Mouse (Mus musculus): ENCODE data around the gene Nat9.

Nat9 gene

DNA sequence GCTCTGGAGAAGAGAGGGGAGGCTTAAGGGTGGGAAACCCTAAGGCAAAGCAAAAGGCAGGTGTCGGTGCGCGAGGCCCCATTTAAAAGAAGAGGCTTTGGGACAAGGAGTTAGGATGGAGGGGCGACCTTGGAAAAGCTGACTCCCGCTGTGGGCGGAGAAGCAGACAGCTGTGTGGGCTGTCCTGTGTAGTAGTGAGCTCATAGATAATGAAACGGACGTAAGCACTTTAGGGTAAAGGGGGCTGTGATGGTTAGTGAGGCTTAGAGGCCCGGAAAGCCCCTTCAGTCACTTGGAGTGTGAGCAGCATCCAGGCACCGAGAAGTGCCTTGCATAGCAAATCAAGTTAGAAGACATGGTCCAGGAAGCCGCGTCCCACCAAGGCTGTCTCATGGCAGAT lies at the start of gene Nat9:
TSS of gene Nat9 (minus strand) at position 167 of the 400 bp plus-strand sequence.
- peak; percentile 68 for DNase-seq (ENCODE audit: low spot score)

DNA sequence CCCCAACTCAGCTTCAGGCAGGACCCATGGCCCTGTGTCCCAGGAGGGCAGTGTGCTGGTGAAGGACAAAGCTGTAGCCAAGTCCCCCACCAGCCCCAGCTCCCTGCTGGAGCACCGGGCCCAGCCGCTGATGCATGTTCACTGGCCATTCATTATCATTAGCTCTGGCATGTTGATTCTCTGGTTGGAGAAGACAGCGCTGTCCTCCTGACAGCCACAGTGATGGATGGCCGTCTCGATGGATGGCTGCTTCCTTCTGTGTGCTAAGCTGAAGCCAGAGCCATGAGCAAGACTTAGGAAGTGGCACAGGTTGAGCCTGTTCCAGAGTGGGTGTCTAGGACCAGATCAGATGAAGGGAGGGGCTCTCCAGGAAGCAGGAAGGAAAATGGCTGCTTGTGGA lies 48.9 kb upstream of the Nat9 start:
- DNase-seq (ENCODE audit: low spot score): no peak

DNA sequence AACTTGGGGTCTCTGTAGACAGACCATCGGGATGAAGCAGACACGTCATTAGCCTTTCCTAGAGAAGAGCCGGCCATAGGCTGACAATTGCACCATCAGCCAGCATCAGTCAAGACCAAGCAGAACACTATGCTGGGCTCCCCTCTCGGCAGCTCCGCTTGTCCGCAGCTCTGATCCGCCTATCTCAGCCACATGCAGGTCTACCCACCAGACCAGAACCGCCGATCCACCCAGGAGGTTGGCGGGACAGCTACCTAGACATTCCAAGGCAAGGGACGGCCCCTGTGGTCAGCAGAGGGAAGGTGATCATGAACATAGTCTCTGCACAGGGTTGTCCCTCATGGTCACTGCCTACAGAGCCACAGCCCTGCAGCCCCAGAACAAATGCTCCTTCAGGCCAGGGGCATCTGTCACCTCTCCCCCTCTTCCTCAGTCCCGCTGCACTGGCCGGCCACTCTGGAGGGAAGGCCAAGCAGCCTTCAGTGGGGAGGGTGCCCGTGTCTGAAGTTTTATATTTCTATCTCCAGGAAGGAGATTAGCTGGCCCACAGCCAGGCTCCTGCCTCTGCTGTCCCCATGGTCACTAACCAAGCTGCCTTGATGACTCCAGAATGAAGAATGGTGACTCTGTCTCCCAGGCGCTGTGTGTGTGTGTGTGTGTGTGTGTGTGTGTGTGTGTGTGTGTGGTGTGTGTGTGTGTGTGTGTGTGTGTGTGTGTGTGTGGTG lies 46.8 kb upstream of the Nat9 start:
- no peak for DNase-seq (ENCODE audit: low spot score)

DNA sequence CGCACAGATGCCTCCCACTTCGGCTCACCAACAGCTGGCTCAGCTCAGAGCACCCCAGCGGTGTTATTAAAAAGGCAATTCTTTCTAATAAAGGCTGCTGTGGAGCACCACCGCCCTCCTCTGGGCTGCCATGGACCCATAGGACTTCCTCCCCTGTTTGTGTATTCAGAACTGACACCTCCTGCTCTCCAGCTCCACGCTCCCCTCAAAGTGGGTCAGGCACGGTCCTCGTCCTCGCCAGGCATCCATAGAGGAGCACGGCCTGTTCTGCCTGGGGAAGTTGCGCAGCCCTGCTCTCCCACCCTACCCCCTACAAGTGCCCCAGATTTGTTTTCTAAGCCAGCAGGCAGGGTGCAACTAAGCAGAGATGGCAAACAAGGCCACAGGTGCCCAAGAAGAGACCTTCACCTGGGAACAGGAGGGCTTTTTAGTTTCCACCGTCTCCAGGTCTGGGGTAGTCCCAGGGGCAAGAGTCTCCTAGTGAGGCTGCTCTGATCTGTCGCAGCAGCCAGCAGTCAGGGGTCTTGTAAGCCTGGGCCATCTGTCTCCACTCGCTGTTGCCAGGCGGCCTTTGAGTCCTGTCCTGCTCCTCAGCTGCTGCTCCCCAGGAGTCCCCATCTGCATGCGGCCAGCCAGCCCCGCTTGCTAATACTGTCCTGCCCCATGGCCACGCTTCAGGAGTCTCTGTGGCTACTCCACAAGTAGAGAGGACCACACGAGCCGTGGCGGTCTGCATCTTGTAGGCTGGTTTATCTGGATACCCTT lies 46.0 kb upstream of the Nat9 start:
- DNase-seq (ENCODE audit: low spot score): no peak

DNA sequence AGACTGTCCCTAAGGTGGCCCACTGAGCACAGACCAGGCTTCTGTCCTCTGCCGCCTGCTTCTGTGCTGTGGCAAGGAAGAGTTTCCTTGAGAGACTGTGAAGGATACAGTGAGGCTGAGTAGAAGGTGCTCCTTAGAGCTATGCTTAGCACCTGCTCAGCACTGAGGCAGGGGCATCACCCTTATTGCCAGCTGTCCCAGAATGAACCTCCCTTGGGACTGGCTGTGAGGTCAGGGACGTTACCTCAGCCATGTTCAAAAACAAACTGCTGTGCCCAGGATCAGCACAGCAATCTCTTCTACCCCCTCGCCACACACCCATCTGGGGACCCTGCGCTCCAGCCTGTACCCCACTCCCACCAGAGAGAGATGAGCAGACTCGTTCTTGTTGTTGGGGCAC lies 45.2 kb upstream of the Nat9 start:
- DNase-seq (ENCODE audit: low spot score): no peak

DNA sequence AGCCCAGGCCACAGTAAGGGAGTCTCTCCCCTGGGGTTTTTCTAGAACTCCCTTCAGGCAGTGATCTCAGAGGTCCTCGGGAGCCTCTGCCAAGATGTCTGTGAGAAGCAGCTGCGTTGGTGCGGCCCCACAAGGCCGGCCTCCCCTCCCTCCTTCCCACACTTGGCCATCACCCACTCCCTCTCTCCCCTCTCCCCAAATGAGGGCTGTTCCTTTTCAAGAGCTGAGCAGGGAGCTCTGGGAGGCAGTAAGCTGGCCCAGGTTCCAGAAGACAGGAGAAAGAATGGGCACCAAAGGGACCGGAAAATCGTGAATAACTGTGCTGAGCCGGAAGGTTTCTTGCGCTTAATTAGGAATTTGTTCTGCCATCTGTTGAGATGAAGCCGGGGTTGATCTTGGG lies 44.3 kb upstream of the Nat9 start:
- no peak for DNase-seq (ENCODE audit: low spot score)

DNA sequence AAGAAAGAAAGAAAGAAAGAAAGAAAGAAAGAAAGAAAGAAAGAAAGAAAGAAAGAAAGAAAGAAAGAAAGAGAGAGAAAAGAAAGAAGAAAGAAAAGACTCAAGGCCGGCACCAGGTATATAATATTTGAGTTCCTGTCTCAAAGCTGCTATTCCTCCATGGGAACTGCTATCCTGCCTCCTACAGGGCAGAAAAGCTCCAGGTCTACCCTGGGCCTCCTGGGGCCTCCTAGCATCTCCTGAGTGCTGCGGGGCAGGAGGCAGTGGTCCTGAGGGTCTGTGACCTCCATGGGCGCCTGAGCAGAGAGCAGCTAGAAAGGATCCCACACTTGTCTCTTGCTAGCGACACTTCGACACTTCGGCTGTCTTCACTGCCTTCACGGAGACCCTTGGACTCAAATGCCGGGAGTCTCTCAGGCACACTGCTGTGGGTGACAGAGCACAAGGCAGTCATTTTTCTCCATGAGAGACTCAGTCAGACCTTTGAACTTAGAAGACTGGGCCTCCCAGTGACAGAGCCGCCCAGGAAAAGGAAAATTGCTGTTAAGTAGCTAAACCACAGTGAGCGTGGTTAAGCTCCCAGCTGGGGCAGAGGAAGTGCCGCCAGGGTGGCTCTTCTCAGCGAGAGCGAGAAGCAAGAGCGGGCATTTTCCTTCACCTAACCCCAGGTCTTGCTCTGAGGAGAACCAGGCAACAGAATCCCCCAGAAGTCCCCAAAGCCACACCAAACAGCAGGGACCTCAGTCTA lies 43.7 kb upstream of the Nat9 start:
- peak; percentile 77 for DNase-seq (ENCODE audit: low spot score)

DNA sequence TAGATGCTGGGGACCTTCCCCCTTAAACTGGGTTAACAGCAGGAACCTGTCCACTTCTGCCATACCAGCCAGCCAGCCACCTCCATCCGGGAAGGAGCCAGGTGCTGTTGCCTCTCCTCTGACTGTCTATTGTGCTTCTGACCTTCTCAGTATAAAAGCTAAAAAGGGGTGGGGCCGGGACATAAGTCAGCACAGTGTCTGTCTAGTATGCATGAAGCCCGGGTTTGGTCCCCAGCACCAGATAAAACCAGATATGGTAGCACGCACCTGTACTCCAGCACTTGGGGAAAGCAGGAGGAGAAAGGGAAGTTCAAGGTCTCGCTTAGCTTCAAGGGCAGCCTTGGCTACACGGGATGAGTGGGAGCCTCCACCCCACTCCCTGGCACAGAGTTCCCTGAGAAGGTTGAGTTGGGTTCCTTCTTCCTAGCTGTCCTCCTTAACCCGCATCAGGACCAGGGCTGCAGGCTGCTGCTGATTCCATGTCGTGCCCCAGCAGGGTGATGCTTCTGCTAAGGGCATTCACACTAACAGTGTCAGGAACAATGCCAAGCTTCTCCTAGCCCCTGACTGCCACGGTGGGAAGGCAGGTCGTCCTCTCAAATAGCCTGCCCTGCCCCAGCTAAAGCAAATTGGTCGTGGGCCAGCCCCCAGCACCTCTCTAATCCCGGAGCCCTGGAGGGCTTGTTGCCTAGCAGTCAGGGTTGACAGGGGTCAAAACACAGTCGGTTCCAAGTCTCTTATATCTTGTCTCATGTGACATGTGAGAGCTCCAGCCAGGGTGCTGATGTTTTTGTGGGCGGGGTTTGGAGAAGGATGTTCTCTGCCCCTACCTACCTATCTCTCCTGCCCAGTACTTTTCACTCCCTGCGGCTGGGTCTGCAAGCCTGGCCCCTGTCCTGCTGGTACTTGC lies 41.6 kb upstream of the Nat9 start:
- no peak for DNase-seq (ENCODE audit: low spot score)

DNA sequence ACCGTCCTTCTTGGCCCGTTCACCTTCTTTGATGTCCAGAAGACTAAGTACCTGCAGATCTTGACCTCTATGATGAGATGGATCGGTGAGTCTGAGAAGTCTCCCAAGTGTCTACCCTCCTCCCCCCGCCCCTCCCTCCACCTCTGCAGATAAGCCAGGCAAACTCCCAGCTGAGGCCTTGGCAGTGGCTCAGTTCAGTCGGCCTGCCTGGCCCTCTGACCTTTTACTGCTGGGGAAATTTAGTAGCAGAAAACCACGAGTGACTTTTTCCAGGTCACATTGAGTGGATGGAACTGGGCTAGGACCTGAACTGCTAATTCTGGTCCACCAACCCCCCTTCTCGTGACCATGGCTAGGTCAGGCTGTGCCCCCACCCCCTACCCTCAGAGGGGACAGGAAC lies 40.8 kb upstream of the Nat9 start:
- no peak for DNase-seq (ENCODE audit: low spot score)

DNA sequence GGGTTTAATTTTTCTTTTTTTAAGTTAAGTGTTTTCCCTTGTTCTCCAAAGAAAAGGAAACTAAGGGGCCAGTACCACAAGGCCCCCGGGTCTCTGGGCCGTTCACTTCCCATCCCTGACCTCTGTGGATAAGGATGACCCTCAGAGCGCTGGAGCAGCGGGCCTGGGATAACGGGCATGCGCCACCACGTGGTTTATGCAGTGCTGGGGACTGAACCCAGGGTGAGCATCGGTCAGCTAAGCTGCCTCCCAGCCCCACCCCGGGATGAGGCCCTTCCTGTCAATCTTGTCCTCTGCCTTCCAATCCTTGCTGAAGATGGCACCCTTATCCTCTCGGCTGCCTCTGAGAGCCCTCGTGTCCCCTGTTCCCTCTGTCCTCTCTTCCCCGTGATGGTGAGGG lies 40.0 kb upstream of the Nat9 start:
- no peak for DNase-seq (ENCODE audit: low spot score)

DNA sequence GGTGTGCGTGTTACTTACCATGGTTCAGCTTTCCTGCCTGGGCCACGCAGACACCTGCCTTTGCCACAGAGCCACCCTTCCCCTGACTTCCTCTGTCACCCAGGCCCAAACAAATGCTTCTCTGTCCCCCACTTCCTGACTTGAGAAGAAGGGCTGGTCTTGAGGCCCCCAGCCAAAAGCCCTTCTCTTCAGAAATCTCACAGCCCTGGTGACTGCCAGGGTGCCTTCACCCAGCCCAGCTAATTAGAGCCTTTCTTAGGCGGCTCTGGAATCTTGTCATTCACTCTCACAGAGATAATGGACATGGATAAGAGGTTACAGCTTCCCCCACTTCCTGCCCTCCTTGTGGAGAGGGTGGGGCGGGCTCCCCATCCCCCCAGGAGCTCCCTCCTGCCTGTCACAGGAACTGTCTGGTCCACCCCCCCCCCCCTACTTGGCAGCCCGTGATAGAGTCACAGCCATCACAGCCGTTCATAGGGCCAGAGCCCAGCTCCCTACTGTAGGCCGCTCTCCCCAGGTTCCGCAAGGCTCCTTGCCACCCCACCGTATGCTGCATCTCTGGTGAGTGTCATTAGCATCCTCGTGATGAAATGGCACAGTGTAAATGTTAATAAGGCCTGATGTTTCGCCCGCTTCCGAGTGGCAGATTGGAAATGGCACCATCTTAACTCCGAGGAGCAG lies 39.3 kb upstream of the Nat9 start:
- DNase-seq (ENCODE audit: low spot score): peak; percentile 59

DNA sequence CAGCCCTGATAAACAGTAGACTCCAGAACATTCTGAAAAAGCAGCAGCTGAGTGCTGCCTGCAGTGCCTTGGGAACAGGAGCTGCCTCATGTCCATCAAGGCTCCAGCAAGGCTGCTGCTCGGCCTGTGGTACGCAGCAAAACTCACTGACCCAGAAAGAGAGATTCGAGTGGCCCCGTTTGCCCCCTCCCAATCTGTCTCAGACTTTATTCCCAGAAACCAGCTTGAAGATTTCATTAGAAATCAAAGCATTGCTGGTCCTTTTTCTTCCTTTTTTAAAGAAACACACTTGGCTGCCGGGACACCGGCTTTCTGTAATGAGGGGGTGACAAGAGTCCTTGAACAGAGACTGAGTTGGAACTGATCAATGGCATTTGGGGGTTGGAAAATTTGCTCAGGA lies 37.6 kb upstream of the Nat9 start:
- DNase-seq (ENCODE audit: low spot score): no peak

DNA sequence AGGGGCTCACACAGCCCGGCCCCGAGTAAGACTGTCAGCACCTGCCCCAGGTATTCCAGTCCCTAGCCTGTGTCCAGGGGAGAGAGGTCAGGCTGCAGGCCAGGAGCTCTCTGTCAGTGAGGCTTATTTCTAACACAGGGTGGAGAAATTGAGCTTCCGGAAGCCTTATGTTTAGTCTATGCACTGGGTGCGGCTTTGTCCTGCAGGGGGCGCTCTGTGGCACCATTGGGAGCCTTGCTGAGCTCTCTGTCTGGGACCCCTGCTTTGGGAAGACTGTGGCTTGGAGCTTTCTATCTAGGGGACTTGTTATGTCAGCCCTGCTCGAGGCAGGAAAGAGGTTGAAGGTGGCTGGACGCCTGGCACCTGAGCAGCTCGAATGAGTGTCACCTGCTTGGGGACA lies 37.2 kb upstream of the Nat9 start:
- DNase-seq (ENCODE audit: low spot score): peak; percentile 55

DNA sequence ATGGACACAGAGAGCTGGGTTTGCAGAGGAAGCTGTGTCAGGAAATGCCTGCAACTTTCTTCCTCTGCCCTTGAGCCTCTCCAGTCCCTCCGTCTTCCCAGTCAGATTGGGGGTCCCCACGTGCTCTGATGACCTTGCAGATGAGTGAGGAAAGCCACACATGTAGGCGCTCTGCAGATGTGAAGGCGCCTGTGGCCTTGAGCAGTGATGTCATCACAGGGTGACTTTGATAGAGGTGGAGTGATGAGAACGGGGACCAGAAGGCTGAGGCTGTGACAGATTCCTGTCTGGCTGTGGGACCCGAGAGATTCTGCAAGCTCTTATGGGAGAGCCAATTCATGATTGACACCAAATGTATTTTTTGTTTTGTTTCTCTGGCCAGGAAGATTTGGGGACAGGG lies 36.2 kb upstream of the Nat9 start:
- DNase-seq (ENCODE audit: low spot score): no peak

DNA sequence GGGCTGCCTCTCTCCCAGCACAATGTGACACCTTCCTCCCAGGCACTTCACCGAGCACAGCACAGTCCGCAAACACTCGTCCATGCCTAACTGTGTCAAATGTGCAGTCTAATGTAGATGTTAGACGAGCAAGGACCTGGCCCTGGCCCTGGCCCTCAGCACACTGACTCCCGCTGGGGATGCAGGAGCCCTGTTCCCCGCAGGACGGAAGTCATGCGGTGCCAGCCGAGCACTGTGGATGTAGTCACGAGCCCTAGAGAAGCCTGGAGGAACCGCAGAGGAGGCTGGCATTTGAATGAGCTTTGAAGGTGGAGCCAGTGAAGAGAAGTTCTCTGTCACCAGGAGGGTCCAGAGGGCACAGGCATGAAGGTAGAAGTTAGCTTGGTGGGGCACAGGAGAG lies 35.8 kb upstream of the Nat9 start:
- peak; percentile 28 for DNase-seq (ENCODE audit: low spot score)

DNA sequence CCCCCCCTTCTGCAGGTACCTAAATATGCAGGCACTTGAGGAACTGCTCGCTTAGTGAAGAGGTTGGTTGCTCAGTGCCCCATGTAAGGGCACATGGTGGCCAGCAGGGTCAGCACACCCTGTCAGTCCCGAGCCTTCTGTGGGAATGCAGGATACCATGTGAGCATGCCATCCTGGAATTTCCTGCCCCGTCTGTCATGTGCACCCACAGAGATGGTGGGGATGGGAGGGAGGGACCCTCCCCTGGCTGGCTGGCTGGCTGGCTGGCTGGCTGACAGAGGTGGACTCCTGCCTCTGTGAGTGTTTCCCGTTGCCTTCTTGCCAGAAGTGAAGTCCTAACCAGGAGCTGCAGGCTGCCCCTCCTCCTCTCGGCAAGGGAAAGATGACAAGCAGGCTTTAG lies 34.9 kb upstream of the Nat9 start:
- no peak for DNase-seq (ENCODE audit: low spot score)

DNA sequence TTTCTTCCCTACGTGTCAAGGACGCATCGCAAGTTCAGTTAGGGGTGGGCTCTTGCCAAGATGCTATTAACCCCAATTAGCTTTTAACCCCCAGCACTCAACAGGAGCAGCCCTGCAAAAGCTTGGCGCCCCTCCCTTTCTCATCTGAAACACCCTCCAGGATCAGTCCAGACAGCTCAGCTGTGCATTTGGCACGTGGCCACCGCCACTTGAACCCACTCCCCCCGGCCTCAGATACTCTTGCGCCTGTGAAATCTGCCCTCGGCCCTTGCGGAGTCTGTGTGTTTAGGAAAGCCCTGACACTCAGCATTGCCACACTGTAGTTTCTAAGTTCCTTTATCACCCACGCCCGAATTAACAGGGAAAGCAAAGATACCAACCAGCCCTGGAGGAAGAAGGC lies 34.4 kb upstream of the Nat9 start:
- no peak for DNase-seq (ENCODE audit: low spot score)

DNA sequence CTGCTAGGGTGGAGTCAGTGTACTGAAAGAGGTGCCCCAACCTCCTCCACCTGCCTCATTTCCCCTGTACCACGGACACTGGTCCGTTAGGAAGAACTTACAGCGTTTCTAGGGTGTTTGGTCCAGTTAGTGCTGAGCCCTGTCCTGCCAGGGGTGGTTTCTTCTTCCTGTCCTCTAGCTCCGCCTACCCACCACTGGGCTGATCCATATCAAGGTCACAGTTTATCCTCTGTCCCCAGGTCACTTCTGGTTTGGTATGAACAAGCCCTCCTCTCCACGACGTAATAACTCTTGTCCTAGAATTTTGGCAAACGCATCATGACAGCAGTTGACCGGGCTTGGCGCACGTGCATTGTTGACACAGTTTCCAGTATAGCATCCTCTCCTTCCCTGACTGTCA lies 32.0 kb upstream of the Nat9 start:
- DNase-seq (ENCODE audit: low spot score): no peak

DNA sequence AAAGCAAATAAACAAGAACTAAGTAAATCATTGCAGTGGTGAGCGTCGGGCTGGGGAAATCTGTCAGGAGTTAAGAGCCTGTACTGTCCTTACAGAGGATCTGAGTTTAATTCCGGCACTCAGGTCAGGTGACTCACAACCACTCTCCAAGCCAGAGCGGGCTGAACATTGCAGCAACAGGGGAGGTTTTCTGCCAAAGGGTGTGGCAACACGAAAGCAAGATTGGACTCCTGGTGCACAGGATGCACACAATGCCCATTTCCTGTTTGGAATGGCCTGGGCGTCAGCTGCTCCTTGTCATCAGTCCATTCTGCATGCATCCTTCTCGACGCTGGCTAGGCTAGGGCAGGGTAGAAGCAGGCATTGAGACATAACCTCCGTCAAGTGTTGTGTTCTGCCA lies 31.6 kb upstream of the Nat9 start:
- no peak for DNase-seq (ENCODE audit: low spot score)

DNA sequence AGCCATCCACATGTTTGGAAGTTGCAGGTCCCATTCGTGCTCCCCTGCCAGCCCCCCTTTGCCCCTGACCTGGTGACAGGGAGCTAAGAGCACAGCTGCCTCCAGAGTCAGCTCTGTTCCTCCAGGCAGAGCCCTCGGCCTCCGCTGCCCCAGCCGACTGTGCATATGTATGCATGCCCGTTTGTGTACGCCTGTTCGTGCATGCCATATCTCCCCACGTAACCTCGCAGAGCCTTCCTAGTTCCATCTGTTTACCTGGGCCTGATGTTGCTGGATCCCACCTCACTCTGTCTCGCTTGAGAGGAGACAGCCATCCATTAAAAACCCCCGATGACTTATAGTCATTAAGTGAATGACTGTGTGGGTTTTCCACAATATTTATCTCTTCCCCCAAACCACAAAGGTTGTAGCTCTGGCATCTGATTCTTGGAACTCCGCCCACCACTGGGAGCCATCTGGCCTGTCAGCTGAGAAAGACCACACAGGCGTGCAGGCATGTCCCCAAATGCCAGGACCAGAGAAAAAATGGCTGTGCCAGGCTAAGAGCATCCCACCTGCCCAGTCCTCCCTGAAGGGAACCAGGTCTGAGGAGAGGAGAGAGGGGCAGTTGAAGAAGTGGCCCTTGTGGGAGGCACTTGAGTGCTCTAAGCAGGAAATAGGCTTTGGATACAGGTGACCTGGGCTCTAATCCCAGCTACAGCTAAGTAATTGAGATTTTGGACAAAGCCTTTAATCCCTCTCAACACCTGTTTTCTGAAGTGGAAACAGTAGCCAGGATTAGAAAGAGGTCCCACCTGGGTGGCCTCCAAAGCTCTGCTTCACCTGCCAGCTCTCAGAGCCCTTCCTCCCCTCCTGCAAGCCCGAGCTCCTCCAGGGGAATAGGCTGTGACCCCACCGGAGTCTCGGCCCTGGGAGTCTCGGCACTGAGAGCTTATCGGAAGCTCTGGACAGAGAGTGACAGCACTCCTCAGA lies 30.1 kb upstream of the Nat9 start:
- DNase-seq (ENCODE audit: low spot score): no peak
